11 mouse cellular contexts compared by ENCODE assay signal in genomic region chr3:60407906-60408305, GRCm38 (mm10).
DNase-seq lines count a peak whose midpoint lies in the region; ATAC-seq and TF ChIP-seq lines count a peak whose summit lies in the region.
"Had no signal": no experiment of that assay in that cellular context is flagged by ENCODE, and none has a peak within 500 bp of the region (broad histone marks: within the 10 kb centered on the region; RNA-seq: fewer than 3 reads in every experiment).

No protein-coding gene starts in this region.

- peaks cover 6% of the 10 kb centered on the region for H3K4me1 ChIP-seq in heart, adult 2 months (ENCODE audit: control insufficient read depth, insufficient read depth, low read length)
- H3K4me1 ChIP-seq in MEL (ENCODE audit: control insufficient read depth in 1 of 2, insufficient read depth in 2 of 2, low read length in 2 of 2) = peaks cover 8 to 44% of the 10 kb centered on the region in 2 experiments; a peak in 3 of 4 replicates
- H3K4me1 ChIP-seq in intestine, embryonic 15.5 days (replicated peaks) = no peaks in the 10 kb centered on the region

- no peak overlapping the region for H3K4me2 ChIP-seq in intestine, embryonic 15.5 days (replicated peaks)
- H3K4me2 ChIP-seq: midbrain, embryonic 11.5 days had no signal

- TF ChIP-seq CTCF in heart, adult 2 months (IDR thresholded peaks at IDR 0.05) = no peak
- TF ChIP-seq CTCF in MEL (IDR thresholded peaks at IDR 0.05 in 2 of 3, conservative IDR thresholded peaks at IDR 0.05 in 1 of 3; ENCODE audit: control insufficient read depth in 1 of 3, insufficient read depth in 1 of 3, low read depth in 2 of 3, low read length in 3 of 3, poor library complexity in 1 of 3, severe bottlenecking in 1 of 3) = no peak

- DNase-seq in heart, adult 2 months = no peak
- no peak for DNase-seq in heart, postnatal 25 days (ENCODE audit: low spot score)
- DNase-seq in MEL (ENCODE audit: low read depth, low spot score) = peak; percentile 77
- DNase-seq: right cerebral cortex, postnatal 14 days had no signal

- peak; percentile 26 for ATAC-seq in inflammation-experienced regulatory T-cells, adult 6 months
- ATAC-seq in megakaryocyte-erythroid progenitor cell, adult 5-6 weeks (replicated peaks; ENCODE audit: low FRiP score, low TSS enrichment, poor library complexity, severe bottlenecking) = 0 out of 2 replicates have a peak, but pooled peaks have one; percentile 30
- ATAC-seq in monocyte, adult 5-6 weeks (replicated peaks; ENCODE audit: insufficient number of reproducible peaks, low FRiP score, low TSS enrichment, poor library complexity, severe bottlenecking) = no peak; the same call in 1 of the 2 replicates
- no peak for ATAC-seq in cerebellum, adult (ENCODE audit: insufficient number of reproducible peaks, low FRiP score, low TSS enrichment)
- no peak for ATAC-seq in intestine, embryonic 15.5 days

- H3K36me3 ChIP-seq in heart, adult 2 months (ENCODE audit: control insufficient read depth, insufficient read depth, low read length) = peaks cover 3% of the 10 kb centered on the region; the same call in 1 of the 2 replicates
- H3K36me3 ChIP-seq in MEL (ENCODE audit: control insufficient read depth in 1 of 2, insufficient read depth in 2 of 2, low read length in 2 of 2) = peaks cover 0 to 28% of the 10 kb centered on the region in 2 experiments; a peak in 2 of 4 replicates
- H3K36me3 ChIP-seq in intestine, embryonic 15.5 days = no peaks in the 10 kb centered on the region

- no peak for TF ChIP-seq EP300 in heart, adult 2 months (IDR thresholded peaks at IDR 0.05; ENCODE audit: insufficient read depth, low read depth, low read length)
- no peak for TF ChIP-seq EP300 in MEL (IDR thresholded peaks at IDR 0.05; ENCODE audit: low read depth in 1 of 2, low read length in 2 of 2)

- no peak overlapping the region for H3K9ac ChIP-seq in heart, adult 2 months (ENCODE audit: low read depth, low read length)
- peak overlapping the region; percentile 69 for H3K9ac ChIP-seq in MEL (ENCODE audit: control insufficient read depth, low read depth, low read length, poor library complexity, severe bottlenecking)
- H3K9ac ChIP-seq in intestine, embryonic 15.5 days = no peak overlapping the region

- no peak for TF ChIP-seq RAD21 in MEL (IDR thresholded peaks at IDR 0.05; ENCODE audit: low read depth, low read length)

- no peaks in the 10 kb centered on the region for H3K79me2 ChIP-seq in heart, adult 2 months (replicated peaks; ENCODE audit: control insufficient read depth, insufficient read depth, low read length)
- no peaks in the 10 kb centered on the region; the same call in 1 of the 2 replicates for H3K79me2 ChIP-seq in MEL (ENCODE audit: control insufficient read depth, insufficient read depth, low read length, poor library complexity)

- H3K27ac ChIP-seq in heart, adult 2 months = peak overlapping the region; percentile 93
- H3K27ac ChIP-seq in MEL (ENCODE audit: control insufficient read depth, low read depth, low read length) = peak overlapping the region; percentile 100
- H3K27ac ChIP-seq in intestine, embryonic 15.5 days = no peak overlapping the region

- no peak for TF ChIP-seq POLR2A in heart, adult 2 months (IDR thresholded peaks at IDR 0.05; ENCODE audit: insufficient read depth, low read depth, low read length)
- TF ChIP-seq POLR2A in MEL (IDR thresholded peaks at IDR 0.05; ENCODE audit: control insufficient read depth in 1 of 2, insufficient read depth in 1 of 2, low read depth in 1 of 2, low read length in 2 of 2, poor library complexity in 1 of 2) = peak in 1 of 2 experiments; percentile 7; a peak in 1 of 4 replicates

- WGBS in heart, adult 2 months = 69% methylated on average over 1 of the region's 1 CpGs
- WGBS in intestine, embryonic 15.5 days = 77% methylated on average over 1 of the region's 1 CpGs

- intact Hi-C loops in heart, adult 2 months (cut with DNase I) = loop anchor here (5.0 kb wide), 2 partner anchors 94 to 194 kb away; no protein-coding TSS in a partner anchor
- intact Hi-C loops in heart, postnatal 25 days (cut with DNase I) = loop anchor here (5.0 kb wide), 1 partner anchor 194 kb away; no protein-coding TSS in a partner anchor

- no peak overlapping the region for H3K4me3 ChIP-seq in heart, adult 2 months
- H3K4me3 ChIP-seq in MEL (ENCODE audit: control insufficient read depth in 1 of 2, insufficient read depth in 1 of 2, low read depth in 2 of 2, low read length in 2 of 2) = peak overlapping the region in 1 of 2 experiments; percentile 87; a peak in 2 of 4 replicates
- H3K4me3 ChIP-seq in intestine, embryonic 15.5 days (replicated peaks) = no peak overlapping the region

- H3K9me3 ChIP-seq in MEL (replicated peaks; ENCODE audit: insufficient read depth, low read length) = no peaks in the 10 kb centered on the region
- H3K9me3 ChIP-seq in intestine, embryonic 15.5 days = no peaks in the 10 kb centered on the region

- H3K27me3 ChIP-seq in heart, adult 2 months (ENCODE audit: control insufficient read depth, insufficient read depth, low read length) = no peaks in the 10 kb centered on the region
- H3K27me3 ChIP-seq in MEL (ENCODE audit: control insufficient read depth in 1 of 2, insufficient read depth in 2 of 2, low read length in 2 of 2) = no peaks in the 10 kb centered on the region
- no peaks in the 10 kb centered on the region for H3K27me3 ChIP-seq in intestine, embryonic 15.5 days (replicated peaks)
- H3K27me3 ChIP-seq: Patski had no signal

TF ChIP-seq in MEL, 35 proteins besides CTCF, POLR2A, EP300 and RAD21:
- TF ChIP-seq MXI1 (IDR thresholded peaks at IDR 0.05; ENCODE audit: low read depth, low read length) = no peak
- TF ChIP-seq MAZ (IDR thresholded peaks at IDR 0.05; ENCODE audit: low read depth, low read length) = no peak
- TF ChIP-seq NRF1 (IDR thresholded peaks at IDR 0.05; ENCODE audit: insufficient read depth, low read depth, low read length, poor library complexity, severe bottlenecking) = no peak
- TF ChIP-seq MAFK (IDR thresholded peaks at IDR 0.05; ENCODE audit: borderline replicate concordance, low read depth, low read length) = no peak
- no peak; the same call in 1 of the 2 replicates for TF ChIP-seq BHLHE40 (IDR thresholded peaks at IDR 0.05; ENCODE audit: borderline replicate concordance, low read depth, low read length)
- TF ChIP-seq TCF12 (IDR thresholded peaks at IDR 0.05; ENCODE audit: low read depth, low read length) = no peak
- TF ChIP-seq MYB (IDR thresholded peaks at IDR 0.05; ENCODE audit: low read depth, low read length) = no peak
- TF ChIP-seq GATA1 (IDR thresholded peaks at IDR 0.05; ENCODE audit: low read depth, low read length) = no peak
- no peak for TF ChIP-seq ZC3H11A (IDR thresholded peaks at IDR 0.05; ENCODE audit: low read depth, low read length)
- TF ChIP-seq ZKSCAN1 (IDR thresholded peaks at IDR 0.05; ENCODE audit: low read depth, low read length) = no peak
- TF ChIP-seq CHD1 (IDR thresholded peaks at IDR 0.05; ENCODE audit: low read depth, low read length) = no peak
- no peak for TF ChIP-seq UBTF (IDR thresholded peaks at IDR 0.05; ENCODE audit: borderline replicate concordance, insufficient read depth, low read depth, low read length)
- TF ChIP-seq MYC (IDR thresholded peaks at IDR 0.05; ENCODE audit: low read depth, low read length) = no peak
- TF ChIP-seq ZMIZ1 (IDR thresholded peaks at IDR 0.05; ENCODE audit: low read depth, low read length) = no peak
- TF ChIP-seq KAT2A (conservative IDR thresholded peaks at IDR 0.05; ENCODE audit: low read depth, low read length) = no peak
- peak; percentile 61 for TF ChIP-seq MAX (IDR thresholded peaks at IDR 0.05; ENCODE audit: low read length)
- 0 out of 2 replicates have a peak, but pooled peaks have one; percentile 1 for TF ChIP-seq TBP (IDR thresholded peaks at IDR 0.05; ENCODE audit: low read depth, low read length)
- TF ChIP-seq CHD2 (IDR thresholded peaks at IDR 0.05; ENCODE audit: low read length) = no peak
- no peak for TF ChIP-seq GABPA (IDR thresholded peaks at IDR 0.05; ENCODE audit: low read depth, low read length)
- TF ChIP-seq POLR2AphosphoS2 (IDR thresholded peaks at IDR 0.05; ENCODE audit: low read length) = no peak
- TF ChIP-seq RCOR1 (IDR thresholded peaks at IDR 0.05; ENCODE audit: low read depth, low read length) = no peak
- no peak for TF ChIP-seq MEF2A (IDR thresholded peaks at IDR 0.05; ENCODE audit: extremely low read depth, insufficient replicate concordance, low read depth, low read length, poor library complexity, severe bottlenecking)
- no peak for TF ChIP-seq TAL1 (IDR thresholded peaks at IDR 0.05; ENCODE audit: low read length)
- no peak for TF ChIP-seq SIN3A (IDR thresholded peaks at IDR 0.05; ENCODE audit: low read length)
- TF ChIP-seq HCFC1 (IDR thresholded peaks at IDR 0.05; ENCODE audit: low read depth, low read length) = no peak
- TF ChIP-seq ETS1 (IDR thresholded peaks at IDR 0.05; ENCODE audit: low read depth, low read length) = no peak
- TF ChIP-seq SMC3 (IDR thresholded peaks at IDR 0.05; ENCODE audit: low read depth, low read length) = no peak
- TF ChIP-seq ZNF384 (IDR thresholded peaks at IDR 0.05; ENCODE audit: low read depth, low read length) = no peak
- TF ChIP-seq USF1 (IDR thresholded peaks at IDR 0.05; ENCODE audit: low read depth, low read length) = peak; percentile 92
- no peak for TF ChIP-seq POLR2AphosphoS5 (IDR thresholded peaks at IDR 0.05; ENCODE audit: borderline replicate concordance, low read depth, low read length)
- no peak for TF ChIP-seq JUND (IDR thresholded peaks at IDR 0.05; ENCODE audit: low read depth, low read length)
- TF ChIP-seq NELFE (IDR thresholded peaks at IDR 0.05; ENCODE audit: low read depth, low read length) = no peak
- peak; percentile 26 to 73; a peak in 2 of 4 replicates for TF ChIP-seq USF2 (IDR thresholded peaks at IDR 0.05; ENCODE audit: borderline replicate concordance in 1 of 2, insufficient read depth in 1 of 2, low read depth in 1 of 2, low read length in 2 of 2)

Comparison
In these comparisons a context has a peak if more than half of its experiments do, and no peak if none do; other contexts are left out.
1. ATAC-seq: peak in inflammation-experienced regulatory T-cells, adult 6 months (single experiment) and megakaryocyte-erythroid progenitor cell, adult 5-6 weeks (single experiment); none in monocyte, adult 5-6 weeks (single experiment), cerebellum, adult (single experiment) and intestine, embryonic 15.5 days (single experiment).